Mouse (Mus musculus) erythroblast, embryonic 14.5 days (primary cell): Measurements from ENCODE around the gene Tgfbr3.

Experiments
- GATA1 ChIP-seq: IDR thresholded peaks from 2 replicates; pipeline ENCODE4 v1.6.1; 2012; ENCODE audit warnings: low read length, inconsistent platforms, mixed read lengths
- TAL1 ChIP-seq: IDR thresholded peaks from 3 replicates; pipeline ENCODE4 v1.6.1; 2012; ENCODE audit warnings: low read length, inconsistent platforms, mixed read lengths

GRCm38 (mm10) chr5:107188551-107188950 lies 100.9 kb downstream of the Tgfbr3 start:
- TF ChIP-seq TAL1 = no peak
- no peak for TF ChIP-seq GATA1
